Mouse (Mus musculus) hindbrain, embryonic 14.5 days (tissue): Measurements from ENCODE around the gene Kcnh8. TPM values are rescaled to one million over a fixed set of nuclear protein-coding genes. Genes with fewer than 3 reads are reported as not detected.

Source experiments
- ATAC-seq: fragments of 200-750 bp; cut with Nextera tagmentation; 2 replicates; pipeline ENCODE4 v1.8.0; 2017; ENCODE audit warnings: moderate number of reproducible peaks, mild to moderate bottlenecking, moderate TSS enrichment, moderate library complexity; ENCODE audit not compliant: low FRiP score
- DNase-seq: peaks from one replicate; pipeline ENCODE4 v3.0.0-alpha.2; 2015; ENCODE audit warnings: low spot score
- H3K27ac ChIP-seq: fragments of 300-500 bp; sonication (generic); 2 replicates; pipeline ENCODE4 v1.5.1; 2014; ENCODE audit warnings: mild to moderate bottlenecking, moderate library complexity
- H3K27me3 ChIP-seq: fragments of 300-500 bp; sonication (generic); 2 replicates; pipeline ENCODE4 v1.6.1; 2014; ENCODE audit warnings: mild to moderate bottlenecking, low read length, mixed read lengths; ENCODE audit not compliant: control insufficient read depth, insufficient read depth
- H3K36me3 ChIP-seq: fragments of 300-500 bp; sonication (generic); replicated peaks from 2 replicates; pipeline ENCODE4 v1.6.1; 2014; ENCODE audit not compliant: control insufficient read depth, insufficient read depth
- H3K4me1 ChIP-seq: fragments of 300-500 bp; sonication (generic); replicated peaks from 2 replicates; pipeline ENCODE4 v1.6.1; 2014; ENCODE audit warnings: antibody characterized with exemption, low read length, mixed read lengths; ENCODE audit not compliant: control insufficient read depth, insufficient read depth
- H3K4me2 ChIP-seq: fragments of 300-500 bp; sonication (generic); replicated peaks from 2 replicates; pipeline ENCODE4 v1.6.1; 2014; ENCODE audit warnings: mild to moderate bottlenecking, moderate library complexity
- H3K4me3 ChIP-seq: fragments of 300-500 bp; sonication (generic); replicated peaks from 2 replicates; pipeline ENCODE4 v1.5.1; 2014; ENCODE audit warnings: mild to moderate bottlenecking, low read length
- H3K9ac ChIP-seq: fragments of 300-500 bp; sonication (generic); 2 replicates; pipeline ENCODE4 v1.6.1; 2014
- H3K9me3 ChIP-seq: fragments of 300-500 bp; sonication (generic); 2 replicates; pipeline ENCODE4 v1.6.1; 2016; ENCODE audit warnings: low read length; ENCODE audit not compliant: control insufficient read depth
- WGBS: fragments of 180-500 bp; shearing (Covaris S2); extraction: QIAGEN DNeasy Blood & Tissue Kit; methylation state at CpG from one replicate; pipeline ENCODE4 v1.1.7; 2014; 5-methylcytosine and 5-hydroxymethylcytosine counted together
- polyA plus RNA-seq: library from polyadenylated mRNA; unstranded; fragments of >200 nt; fragmentation: Nextera tagmentation; extraction: Ambion mirVana; gene quantifications from 2 replicates; pipeline ENCODE4 v1.2.1, GENCODE M21; 2014

The Kcnh8 gene
- polyA plus RNA-seq, 1 experiment from 2014 or later, result 5.3 TPM

GRCm38 (mm10) chr17:52943966-52944365, 341.5 kb downstream of the Kcnh8 start:
- Histone ChIP-seq H3K9ac (no peak overlapping the region), H3K4me1 (no peaks in the 10 kb centered on the region)
- ATAC-seq, result no peak

DNA sequence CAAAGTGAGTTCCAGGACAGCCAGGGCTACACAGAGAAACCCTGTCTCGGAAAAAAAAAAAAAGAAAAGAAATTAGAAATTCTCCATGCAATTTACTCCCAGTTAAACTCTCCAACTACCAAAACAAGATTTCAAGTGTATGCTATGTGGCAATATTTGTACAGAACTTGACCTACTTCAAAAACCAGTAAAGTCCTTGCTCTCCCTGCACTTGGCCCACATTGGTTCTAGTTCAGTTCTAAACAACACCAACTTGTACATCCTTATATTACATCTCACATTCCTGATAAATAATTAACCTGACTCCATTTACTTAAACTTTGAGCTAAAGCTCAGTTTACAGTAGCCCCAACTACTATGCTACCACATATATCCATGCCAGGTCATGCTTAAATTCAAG, 370.2 kb downstream of the Kcnh8 start:
- Histone ChIP-seq H3K27ac (no peak overlapping the region), H3K36me3 (no peaks in the 10 kb centered on the region), H3K9ac (no peak overlapping the region), H3K4me1 (no peaks in the 10 kb centered on the region), H3K4me3 (no peak overlapping the region), H3K27me3 (no peaks in the 10 kb centered on the region), H3K4me2 (no peak overlapping the region), H3K9me3 (no peaks in the 10 kb centered on the region)
- 33% methylated on average over 1 of the region's 1 CpGs for WGBS
- DNase-seq (no peak), ATAC-seq (no peak)

More at GRCm38 (mm10) chr17:52943966-52944365, 341.5 kb downstream of the Kcnh8 start:
- Histone ChIP-seq H3K4me2 (no peak overlapping the region), H3K27ac (no peak overlapping the region), H3K36me3 (no peaks in the 10 kb centered on the region), H3K27me3 (no peaks in the 10 kb centered on the region), H3K9me3 (no peaks in the 10 kb centered on the region), H3K4me3 (no peak overlapping the region)
- DNase-seq, result no peak

- no peaks in the 10 kb centered on the region for H3K4me1 ChIP-seq
- no peak overlapping the region for H3K4me2 ChIP-seq
- 96% methylated on average over 4 of the region's 4 CpGs for WGBS
Observed at GRCm38 (mm10) chr17:52980958-52981357, 378.4 kb downstream of the Kcnh8 start.

More at GRCm38 (mm10) chr17:52980958-52981357, 378.4 kb downstream of the Kcnh8 start:
- DNase-seq, result no peak
- H3K36me3 ChIP-seq, result 0 out of 2 replicates have a peak, but pooled peaks cover 5% of the 10 kb centered on the region
- no peaks in the 10 kb centered on the region for H3K9me3 ChIP-seq
- no peak for ATAC-seq
- H3K27me3 ChIP-seq, result no peaks in the 10 kb centered on the region
- no peak overlapping the region for H3K4me3 ChIP-seq
- no peak overlapping the region for H3K9ac ChIP-seq
- H3K27ac ChIP-seq, result no peak overlapping the region
